Mouse (Mus musculus) neutrophil, adult 83 days (primary cell): ENCODE results near the gene Xrcc5. TPM values are rescaled to one million over a fixed set of nuclear protein-coding genes. Genes with fewer than 3 reads are reported as not detected.

Experiments
- total RNA-seq, 2 experiments: library from RNA; stranded (reverse); gene quantifications; one replicate each; pipeline ENCODE4 v1.2.4; 2023

Gene Xrcc5
- total RNA-seq = 1 to 10 TPM; 2.7 to 3.0 TPM

GRCm38 (mm10) chr1:72307317-72307798 lies at the start of gene Xrcc5:
TSS of gene Xrcc5 (plus strand) at chr1:72307421.

DNA sequence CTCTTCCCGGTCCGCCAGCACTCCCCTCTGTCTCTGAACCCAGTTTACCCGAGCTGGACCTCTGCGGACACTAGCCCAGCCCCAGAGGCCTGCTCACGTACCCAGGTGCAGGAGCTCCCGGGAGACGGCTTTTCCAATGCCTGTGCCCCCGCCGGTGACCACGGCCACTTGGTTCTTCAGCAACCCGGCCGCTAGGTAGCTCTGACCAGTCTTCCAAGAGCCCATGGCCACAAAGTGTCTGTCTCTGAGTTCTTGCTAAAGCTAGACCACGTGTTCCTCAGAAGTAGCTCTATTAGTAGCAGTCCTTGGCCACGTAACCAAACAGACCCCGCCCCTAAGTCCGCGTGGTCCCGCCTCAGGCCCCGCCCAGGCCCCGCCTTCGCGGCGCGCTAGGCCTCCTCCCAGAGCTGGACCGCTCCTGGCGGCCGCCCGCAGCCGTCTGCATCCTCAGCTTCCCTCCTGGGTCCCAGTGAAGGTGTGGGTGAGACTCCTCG lies 23.2 kb upstream of the Xrcc5 start, which contains the start of the genes Pecr and Tmem169:
Gene Pecr, minus strand, starts transcription at position 323 of the 494 bp plus-strand sequence.
Gene Tmem169, plus strand, starts transcription at position 378 of the 494 bp plus-strand sequence.

Other genes starting within 250 kb of the Xrcc5 start
- 1 to 10 TPM; 4.1 to 6.9 TPM for gene Mreg, start 95.1 kb upstream of the Xrcc5 start, total RNA-seq
- gene Pecr, start 23.1 kb upstream of the Xrcc5 start, total RNA-seq = 10 to 100 TPM in 1 of 2 experiments, 1 to 10 TPM in 1; 6.8 to 10.1 TPM
- not detected for gene Tmem169, start 23.1 kb upstream of the Xrcc5 start, total RNA-seq
- under 1 TPM; 0.11 to 0.13 TPM for gene March4, start 229.5 kb downstream of the Xrcc5 start, total RNA-seq